Mouse (Mus musculus) thymus, postnatal 36 days (tissue): ENCODE data around the gene Gm5129.

Source experiments
- DNase-seq, 2 experiments: peaks; one replicate each; pipeline ENCODE4 v3.0.0; 2022; ENCODE audit warnings: mixed read lengths in 2 of 2

Gm5129 gene

GRCm38 (mm10) chr5:29721159-29721558 is 14.6 kb downstream of the Gm5129 start:
- no peak for DNase-seq

- no peak for DNase-seq
Observed at GRCm38 (mm10) chr5:29712906-29713305, 22.8 kb downstream of the Gm5129 start.

DNA sequence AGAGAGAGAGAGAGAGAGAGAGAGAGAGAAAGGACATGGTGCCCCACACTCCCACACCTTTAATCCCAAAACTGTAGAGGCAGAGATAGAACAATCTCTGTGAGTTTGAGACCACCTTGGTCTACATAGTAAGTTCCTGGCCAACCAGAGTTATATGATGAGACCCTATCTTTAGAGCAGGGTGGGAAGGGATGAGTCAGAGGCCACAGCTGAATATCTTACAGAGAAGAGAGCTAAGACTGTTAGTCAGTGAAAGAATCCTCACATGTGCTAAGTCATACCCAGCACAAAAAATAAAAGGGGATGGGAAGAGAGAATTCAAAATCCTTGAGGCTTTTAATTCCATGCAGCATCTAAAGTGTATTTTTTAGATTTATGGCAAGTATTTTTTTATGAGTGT is 24.1 kb downstream of the Gm5129 start:
- no peak for DNase-seq

- DNase-seq, result no peak
Observed at GRCm38 (mm10) chr5:29708258-29708657, 27.5 kb downstream of the Gm5129 start.

GRCm38 (mm10) chr5:29707241-29707640 is 28.5 kb downstream of the Gm5129 start:
- DNase-seq, result no peak

GRCm38 (mm10) chr5:29699520-29700202 is 36.1 kb downstream of the Gm5129 start:
- no peak for DNase-seq

DNA sequence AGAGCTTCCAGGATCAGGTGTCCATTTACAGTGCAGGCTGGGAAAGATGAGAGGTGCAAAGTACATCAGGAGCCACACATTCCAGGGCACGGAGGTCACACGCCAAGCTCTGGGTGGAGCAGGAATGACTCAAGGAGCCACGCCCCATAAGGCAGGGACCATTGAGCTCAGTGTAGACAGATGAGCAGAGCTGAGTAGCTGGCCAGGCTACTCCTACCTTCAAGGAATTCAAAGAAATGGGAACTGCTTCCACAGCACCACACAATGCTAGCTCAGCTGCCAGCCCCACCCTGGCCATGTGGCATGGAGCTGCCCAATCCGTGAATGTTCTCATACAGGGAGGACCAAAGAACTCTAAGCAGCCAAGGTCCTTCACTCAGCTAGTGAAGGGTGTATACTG is 37.2 kb downstream of the Gm5129 start:
- no peak for DNase-seq

DNA sequence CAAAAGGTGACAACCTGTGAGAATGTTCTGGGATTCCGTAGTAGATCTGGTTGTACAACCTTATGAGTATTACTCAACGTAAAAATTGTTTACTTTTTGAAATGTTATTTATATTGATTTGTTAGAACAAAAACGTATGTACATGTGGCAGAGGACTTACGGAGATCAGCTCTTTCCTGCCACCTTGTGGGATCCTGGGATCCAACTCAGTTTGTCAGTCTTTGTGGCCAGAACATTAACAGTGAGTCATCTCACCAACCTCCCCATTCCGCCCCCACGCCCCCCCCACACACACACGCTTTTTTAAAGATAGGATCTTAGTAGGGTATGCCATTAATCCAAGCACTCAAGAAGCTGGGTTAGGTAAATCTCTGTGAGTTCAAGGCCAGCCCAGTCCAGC is 47.4 kb downstream of the Gm5129 start:
- DNase-seq, result no peak

- peak; percentile 32 to 34 for DNase-seq
Observed at GRCm38 (mm10) chr5:29687671-29688070, 48.1 kb downstream of the Gm5129 start.
